Mouse (Mus musculus) limb, embryonic 11.5 days (tissue): Measurements from ENCODE around the gene Ccng2. TPM values are rescaled to one million over a fixed set of nuclear protein-coding genes. Genes with fewer than 3 reads are reported as not detected.

Experiments used
- ATAC-seq: fragments of 200-750 bp; cut with Nextera tagmentation; 2 replicates; pipeline ENCODE4 v1.8.0; 2017; ENCODE audit warnings: low read depth; ENCODE audit not compliant: insufficient number of reproducible peaks, low FRiP score, low TSS enrichment
- DNase-seq: peaks from one replicate; pipeline ENCODE4 v3.0.0-alpha.2; 2015; ENCODE audit warnings: low spot score
- H3K27ac ChIP-seq: fragments of 300-500 bp; sonication (generic); replicated peaks from 2 replicates; pipeline ENCODE4 v1.5.1; 2014; ENCODE audit warnings: low read depth, mild to moderate bottlenecking, low read length
- H3K27me3 ChIP-seq: fragments of 300-500 bp; sonication (generic); 2 replicates; pipeline ENCODE4 v1.6.1; 2014; ENCODE audit warnings: mild to moderate bottlenecking, low read length, mixed read lengths; ENCODE audit not compliant: control insufficient read depth, insufficient read depth
- H3K36me3 ChIP-seq: fragments of 300-500 bp; sonication (generic); 2 replicates; pipeline ENCODE4 v1.6.1; 2014; ENCODE audit warnings: mild to moderate bottlenecking, low read length, moderate library complexity, mixed read lengths; ENCODE audit not compliant: control insufficient read depth, insufficient read depth
- H3K4me1 ChIP-seq: fragments of 300-500 bp; sonication (generic); 2 replicates; pipeline ENCODE4 v1.6.1; 2014; ENCODE audit warnings: low read length, mixed read lengths; ENCODE audit not compliant: control insufficient read depth, insufficient read depth
- H3K4me2 ChIP-seq: fragments of 300-500 bp; sonication (generic); 2 replicates; pipeline ENCODE4 v1.6.1; 2014; ENCODE audit warnings: low read depth, mild to moderate bottlenecking, moderate library complexity; ENCODE audit not compliant: severe bottlenecking
- H3K4me3 ChIP-seq: fragments of 300-500 bp; sonication (generic); 2 replicates; pipeline ENCODE4 v1.5.1; 2014; ENCODE audit warnings: low read depth, low read length
- H3K9ac ChIP-seq: fragments of 300-500 bp; sonication (generic); 2 replicates; pipeline ENCODE4 v1.6.1; 2014; ENCODE audit warnings: mild to moderate bottlenecking, low read length
- H3K9me3 ChIP-seq: fragments of 300-500 bp; sonication (generic); 2 replicates; pipeline ENCODE4 v1.6.1; 2016; ENCODE audit warnings: low read length; ENCODE audit not compliant: control insufficient read depth
- WGBS: fragments of 180-500 bp; shearing (Covaris S2); extraction: QIAGEN DNeasy Blood & Tissue Kit; methylation state at CpG from one replicate; pipeline ENCODE4 v1.1.7; 2014; 5-methylcytosine and 5-hydroxymethylcytosine counted together
- polyA plus RNA-seq: library from polyadenylated mRNA; unstranded; fragments of >200 nt; fragmentation: Nextera tagmentation; extraction: Ambion mirVana; gene quantifications from 2 replicates; pipeline ENCODE4 v1.2.1, GENCODE M21; 2014

Ccng2 gene
- polyA plus RNA-seq, result 79.1 and 86.8 TPM in 2 replicates

- no peaks in the 10 kb centered on the region for H3K9me3 ChIP-seq
- DNase-seq (peak; percentile 94), ATAC-seq (peak; percentile 97)
- WGBS, result 1% methylated on average over 54 of the region's 54 CpGs
- peaks cover 7% of the 10 kb centered on the region; the same call in 1 of the 2 replicates for H3K4me1 ChIP-seq
- H3K4me3 ChIP-seq, result peak within 1 kb of the TSS; percentile 95
- peak within 1 kb of the TSS; percentile 92 for H3K27ac ChIP-seq
- no peaks in the 10 kb centered on the region for H3K27me3 ChIP-seq
- H3K9ac ChIP-seq, result peak within 1 kb of the TSS; percentile 98
- peak within 1 kb of the TSS; percentile 48 for H3K4me2 ChIP-seq
- H3K36me3 ChIP-seq, result peaks cover 7% of the 10 kb centered on the region; the same call in 1 of the 2 replicates
Observed at GRCm38 (mm10) chr5:93266883-93267704, at the start of gene Ccng2. Gene Ccng2, plus strand, starts transcription at chr5:93267257.

GRCm38 (mm10) chr5:93218375-93218774 is 48.7 kb upstream of the Ccng2 start:
- no peak for DNase-seq

GRCm38 (mm10) chr5:93221661-93222060 is 45.4 kb upstream of the Ccng2 start:
- H3K4me1 ChIP-seq, result no peaks in the 10 kb centered on the region
- no peak overlapping the region for H3K9ac ChIP-seq
- H3K4me3 ChIP-seq, result no peak overlapping the region
- no peak overlapping the region for H3K4me2 ChIP-seq
- whole genome bisulfite sequencing, result 75% methylated on average over 3 of the region's 3 CpGs
- no peak overlapping the region for H3K27ac ChIP-seq
- no peaks in the 10 kb centered on the region for H3K27me3 ChIP-seq
- no peaks in the 10 kb centered on the region for H3K36me3 ChIP-seq
- no peaks in the 10 kb centered on the region for H3K9me3 ChIP-seq
- DNase-seq (no peak), ATAC-seq (no peak)

More at GRCm38 (mm10) chr5:93218375-93218774, 48.7 kb upstream of the Ccng2 start:
- Histone ChIP-seq H3K9ac (no peak overlapping the region), H3K27me3 (no peaks in the 10 kb centered on the region), H3K9me3 (no peaks in the 10 kb centered on the region), H3K27ac (no peak overlapping the region), H3K36me3 (no peaks in the 10 kb centered on the region), H3K4me1 (no peaks in the 10 kb centered on the region), H3K4me2 (no peak overlapping the region), H3K4me3 (no peak overlapping the region)
- no peak for ATAC-seq
- WGBS, result 88% methylated on average over 3 of the region's 3 CpGs

GRCm38 (mm10) chr5:93224549-93224948 is 42.5 kb upstream of the Ccng2 start:
- no peak overlapping the region for H3K4me3 ChIP-seq
- no peaks in the 10 kb centered on the region for H3K36me3 ChIP-seq
- no peak for DNase-seq
- no peaks in the 10 kb centered on the region for H3K9me3 ChIP-seq
- H3K27me3 ChIP-seq, result no peaks in the 10 kb centered on the region
- no peaks in the 10 kb centered on the region for H3K4me1 ChIP-seq
- no peak overlapping the region for H3K4me2 ChIP-seq
- WGBS, result 83% methylated on average over 2 of the region's 2 CpGs
- H3K27ac ChIP-seq, result no peak overlapping the region
- no peak for ATAC-seq
- H3K9ac ChIP-seq, result no peak overlapping the region

- no peaks in the 10 kb centered on the region for H3K27me3 ChIP-seq
- WGBS, result 84% methylated on average over 3 of the region's 3 CpGs
- ATAC-seq, result no peak
- H3K36me3 ChIP-seq, result no peaks in the 10 kb centered on the region
- no peak overlapping the region for H3K27ac ChIP-seq
- no peaks in the 10 kb centered on the region for H3K4me1 ChIP-seq
- no peak overlapping the region for H3K4me2 ChIP-seq
- H3K9ac ChIP-seq, result no peak overlapping the region
- H3K9me3 ChIP-seq, result no peaks in the 10 kb centered on the region
- no peak overlapping the region for H3K4me3 ChIP-seq
- no peak for DNase-seq
Observed at GRCm38 (mm10) chr5:93227157-93227556, 39.9 kb upstream of the Ccng2 start.

GRCm38 (mm10) chr5:93229527-93229926 is 37.5 kb upstream of the Ccng2 start:
- Histone ChIP-seq H3K36me3 (no peaks in the 10 kb centered on the region), H3K27ac (no peak overlapping the region), H3K4me3 (no peak overlapping the region), H3K9ac (no peak overlapping the region), H3K4me2 (no peak overlapping the region), H3K27me3 (no peaks in the 10 kb centered on the region), H3K4me1 (no peaks in the 10 kb centered on the region), H3K9me3 (no peaks in the 10 kb centered on the region)
- ATAC-seq, result no peak
- no peak for DNase-seq
- 85% methylated on average over 2 of the region's 2 CpGs for whole genome bisulfite sequencing

- 68% methylated on average over 3 of the region's 3 CpGs for whole genome bisulfite sequencing
- Histone ChIP-seq H3K4me3 (no peak overlapping the region), H3K4me1 (no peaks in the 10 kb centered on the region), H3K27ac (no peak overlapping the region), H3K4me2 (no peak overlapping the region), H3K9me3 (no peaks in the 10 kb centered on the region), H3K9ac (no peak overlapping the region), H3K27me3 (no peaks in the 10 kb centered on the region), H3K36me3 (no peaks in the 10 kb centered on the region)
- ATAC-seq (no peak), DNase-seq (no peak)
Observed at GRCm38 (mm10) chr5:93231721-93232120, 35.3 kb upstream of the Ccng2 start.

GRCm38 (mm10) chr5:93232838-93233237 is 34.2 kb upstream of the Ccng2 start:
- H3K4me1 ChIP-seq, result no peaks in the 10 kb centered on the region
- no peak overlapping the region for H3K9ac ChIP-seq
- H3K9me3 ChIP-seq, result no peaks in the 10 kb centered on the region
- H3K4me3 ChIP-seq, result no peak overlapping the region
- no peaks in the 10 kb centered on the region for H3K36me3 ChIP-seq
- no peak overlapping the region for H3K4me2 ChIP-seq
- ATAC-seq, result no peak
- no peak for DNase-seq
- no peak overlapping the region for H3K27ac ChIP-seq
- H3K27me3 ChIP-seq, result no peaks in the 10 kb centered on the region
- 97% methylated on average over 2 of the region's 2 CpGs for WGBS
